Mouse (Mus musculus): ENCODE results near the gene Necap2. TPM values are rescaled to one million over a fixed set of nuclear protein-coding genes. Genes with fewer than 3 reads are reported as not detected.

Gene Necap2
- polyA plus RNA-seq, 1 experiment = 85.6 TPM

DNA sequence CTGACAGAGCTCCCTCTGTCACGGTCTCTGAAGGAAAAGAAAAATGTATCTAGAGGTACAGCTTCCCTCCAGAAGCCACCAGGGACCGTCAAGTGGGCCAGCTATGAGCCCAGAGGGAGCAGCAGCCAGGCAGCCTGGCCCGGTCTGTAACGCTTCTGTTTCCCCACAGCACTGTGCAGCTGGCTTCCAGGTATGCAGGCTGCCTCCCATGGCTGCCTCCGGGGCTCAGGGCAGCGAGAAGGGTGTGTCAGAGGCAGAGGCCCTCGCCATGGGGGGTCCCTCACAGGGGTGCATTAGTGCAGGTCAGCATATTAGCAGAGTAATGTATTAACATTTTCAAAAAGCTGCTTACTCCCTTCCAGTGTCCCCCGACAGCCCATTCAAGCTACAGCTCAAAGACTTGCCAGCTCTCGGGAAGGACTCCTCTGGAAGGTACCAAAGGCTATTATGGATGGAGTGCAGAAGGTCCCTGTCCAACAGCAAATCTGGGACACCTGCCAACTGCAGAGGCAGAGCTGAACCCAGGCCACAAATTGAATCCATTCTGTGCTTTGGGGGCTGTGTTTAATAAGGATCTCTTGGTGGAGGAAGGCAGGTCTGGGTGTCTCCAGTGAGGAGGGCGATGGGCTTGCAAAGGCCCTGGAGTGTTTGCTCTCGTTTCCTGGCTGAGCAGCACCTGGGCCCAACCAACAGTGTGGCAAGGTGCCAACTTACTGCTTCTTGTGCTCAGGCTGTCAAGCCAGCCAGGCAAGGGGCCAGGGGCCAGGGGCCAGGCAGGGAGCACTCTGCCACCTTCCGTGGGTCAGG, 11.2 kb downstream of the Necap2 start:
- TF ChIP-seq MAX (IDR thresholded peaks at IDR 0.05; ENCODE audit: low read depth) = no peak
- H3K36me3 ChIP-seq (ENCODE audit: control insufficient read depth, insufficient read depth) = peaks cover 32% of the 10 kb centered on the region
- H3K4me3 ChIP-seq = no peak overlapping the region
- H3K79me2 ChIP-seq (ENCODE audit: control insufficient read depth, insufficient read depth) = peaks cover 5% of the 10 kb centered on the region
- H3K4me2 ChIP-seq (ENCODE audit: low read depth) = no peak overlapping the region
- no peaks in the 10 kb centered on the region for H3K27me3 ChIP-seq (ENCODE audit: control insufficient read depth, insufficient read depth, insufficient read length)
- no peak overlapping the region for H3ac ChIP-seq (ENCODE audit: control insufficient read depth, insufficient read length)

DNA sequence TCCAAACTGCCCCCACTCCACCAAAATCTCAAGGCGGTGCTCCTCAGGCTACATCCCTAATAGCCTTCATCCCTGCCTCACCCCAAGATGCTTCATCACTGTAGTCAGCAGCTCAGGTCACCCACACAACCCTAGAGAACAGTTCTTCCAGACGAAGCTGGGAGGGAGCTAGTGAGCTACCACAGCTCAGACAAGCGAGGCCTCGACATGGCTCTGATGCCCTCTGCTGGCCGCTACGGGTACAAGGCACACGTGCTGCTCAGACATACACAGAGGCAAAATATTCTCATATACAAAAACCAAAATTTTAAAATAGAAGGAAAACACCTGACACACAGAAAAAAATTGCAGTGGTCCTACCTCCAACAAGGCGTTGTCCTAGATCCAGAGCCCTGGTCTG, 13.0 kb downstream of the Necap2 start:
- Histone ChIP-seq H3K27me3 (ENCODE audit: control insufficient read depth, insufficient read depth, insufficient read length) (no peaks in the 10 kb centered on the region), H3K4me2 (ENCODE audit: low read depth) (no peak overlapping the region), H3K36me3 (ENCODE audit: control insufficient read depth, insufficient read depth) (peaks cover 20% of the 10 kb centered on the region), H3K4me3 (no peak overlapping the region), H3ac (ENCODE audit: control insufficient read depth, insufficient read length) (no peak overlapping the region), H3K79me2 (ENCODE audit: control insufficient read depth, insufficient read depth) (no peaks in the 10 kb centered on the region)
- no peak for TF ChIP-seq TCF12 (IDR thresholded peaks at IDR 0.05; ENCODE audit: insufficient read depth, poor library complexity, severe bottlenecking)
- TF ChIP-seq MAX (IDR thresholded peaks at IDR 0.05; ENCODE audit: low read depth) = peak; percentile 79
- no peak for TF ChIP-seq TCF3 (IDR thresholded peaks at IDR 0.05; ENCODE audit: insufficient read length, low read depth)
- peak; percentile 69 for TF ChIP-seq USF1 (IDR thresholded peaks at IDR 0.05; ENCODE audit: low read depth)
- peak; percentile 50 for TF ChIP-seq POLR2AphosphoS2 (IDR thresholded peaks at IDR 0.05; ENCODE audit: insufficient read length, low read depth)
- no peak for TF ChIP-seq CEBPB (IDR thresholded peaks at IDR 0.05; ENCODE audit: insufficient read depth, poor library complexity, severe bottlenecking)
- peak; percentile 29 for TF ChIP-seq POLR2A (IDR thresholded peaks at IDR 0.05; ENCODE audit: insufficient read length, low read depth)
- TF ChIP-seq REST (IDR thresholded peaks at IDR 0.05; ENCODE audit: insufficient read depth, insufficient read length) = no peak

DNA sequence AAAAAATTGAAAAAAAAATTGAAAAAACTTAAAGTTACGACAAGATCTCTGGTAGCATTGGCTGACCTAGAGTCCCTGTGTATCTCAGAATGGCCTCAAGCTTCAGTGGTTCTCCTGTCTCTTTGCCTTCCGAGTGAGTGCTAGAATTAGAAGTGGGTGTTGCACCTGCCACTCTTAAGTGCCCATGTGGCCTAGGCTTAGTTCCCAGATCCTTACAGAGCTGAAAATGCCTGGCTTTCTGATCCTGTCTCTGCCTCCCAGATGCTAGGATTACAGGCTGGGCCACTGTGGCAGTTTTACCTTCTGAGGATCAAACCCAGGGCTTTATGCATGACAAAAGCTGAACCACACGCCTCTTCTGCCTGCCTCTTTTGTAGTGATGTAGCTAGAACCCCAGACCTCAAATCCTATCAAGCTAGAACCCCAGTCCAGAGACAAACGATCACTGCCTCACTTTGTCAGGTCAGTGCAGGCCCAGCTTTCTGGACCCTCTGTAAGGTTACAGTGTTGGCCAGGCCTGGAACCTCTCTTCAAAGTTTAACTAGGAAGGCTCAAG, 14.0 kb downstream of the Necap2 start:
- Histone ChIP-seq H3K27me3 (ENCODE audit: control insufficient read depth, insufficient read depth, insufficient read length) (no peaks in the 10 kb centered on the region), H3ac (ENCODE audit: control insufficient read depth, insufficient read length) (no peak overlapping the region), H3K4me2 (ENCODE audit: low read depth) (no peak overlapping the region), H3K4me3 (no peak overlapping the region), H3K79me2 (ENCODE audit: control insufficient read depth, insufficient read depth) (no peaks in the 10 kb centered on the region), H3K36me3 (ENCODE audit: control insufficient read depth, insufficient read depth) (peaks cover 14% of the 10 kb centered on the region)
- no peak for TF ChIP-seq POLR2A (IDR thresholded peaks at IDR 0.05; ENCODE audit: insufficient read length, low read depth)
- TF ChIP-seq MYOD1 (IDR thresholded peaks at IDR 0.05; ENCODE audit: control insufficient read depth in 1 of 3, insufficient read length in 2 of 3, low read depth in 2 of 3) = peak in 1 of 3 experiments; percentile 60
- peak; percentile 3 for TF ChIP-seq POLR2AphosphoS2 (IDR thresholded peaks at IDR 0.05; ENCODE audit: insufficient read length, low read depth)
- TF ChIP-seq TCF12 (IDR thresholded peaks at IDR 0.05; ENCODE audit: insufficient read depth, poor library complexity, severe bottlenecking) = no peak
- TF ChIP-seq E2F4 (IDR thresholded peaks at IDR 0.05; ENCODE audit: insufficient read depth) = no peak
- TF ChIP-seq CEBPB (IDR thresholded peaks at IDR 0.05; ENCODE audit: insufficient read depth, poor library complexity, severe bottlenecking) = no peak

DNA sequence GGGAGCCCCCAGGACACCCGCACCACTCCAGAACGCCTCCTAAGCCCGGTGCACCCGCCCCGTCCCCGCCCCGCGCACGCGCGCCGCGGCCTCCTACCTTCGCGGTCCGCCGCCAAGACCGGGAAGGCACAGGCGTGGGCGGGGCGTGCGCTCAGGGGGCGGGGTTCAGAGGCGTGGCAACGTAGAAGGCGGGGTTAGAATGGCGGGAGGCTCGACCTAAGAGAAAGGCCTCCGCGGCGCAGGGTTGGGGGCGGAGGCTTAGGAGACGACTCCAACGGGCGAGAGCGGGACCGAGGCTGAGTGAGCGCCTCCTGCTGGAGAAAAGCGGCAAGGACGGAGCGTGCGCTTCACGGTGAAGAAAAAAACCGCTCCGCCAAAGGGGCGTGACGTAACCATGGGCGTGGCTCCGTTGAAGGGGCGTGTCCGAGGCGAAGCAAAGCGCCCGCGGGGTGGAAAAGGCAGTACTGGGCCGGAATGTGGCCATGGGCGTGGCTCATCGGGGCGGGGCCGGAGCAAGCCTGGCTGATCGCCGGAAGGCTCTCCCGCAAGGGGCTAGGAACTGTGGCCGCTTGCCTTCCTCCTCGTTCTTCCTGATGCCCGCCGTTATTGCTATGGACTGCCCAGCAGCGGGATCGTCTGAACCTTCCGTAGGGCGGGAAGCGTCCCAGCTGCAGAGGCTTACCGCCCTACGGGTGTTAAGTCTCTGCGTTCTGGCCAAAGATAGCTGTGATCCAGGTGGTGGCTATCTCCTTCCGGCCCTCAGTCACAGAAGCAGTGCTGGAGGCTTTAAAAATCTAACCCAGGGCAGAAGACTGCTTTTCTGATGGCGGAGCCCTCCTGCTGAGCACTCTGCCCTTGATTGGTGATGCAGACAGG, 17.5 kb downstream of the Necap2 start, which contains the start of gene Crocc:
TSS of gene Crocc (minus strand) at position 125 of the 876 bp plus-strand sequence.
- no peaks in the 10 kb centered on the region for H3K36me3 ChIP-seq (ENCODE audit: control insufficient read depth, insufficient read depth)
- peak within 1 kb of the TSS; percentile 47 for H3K4me3 ChIP-seq
- H3K27me3 ChIP-seq (ENCODE audit: control insufficient read depth, insufficient read depth, insufficient read length) = no peaks in the 10 kb centered on the region
- TF ChIP-seq POLR2A (IDR thresholded peaks at IDR 0.05; ENCODE audit: insufficient read length, low read depth) (peak; percentile 92), SRF (IDR thresholded peaks at IDR 0.05; ENCODE audit: control insufficient read depth, insufficient read length, low read depth) (peak; percentile 70), MAX (IDR thresholded peaks at IDR 0.05; ENCODE audit: low read depth) (no peak), REST (IDR thresholded peaks at IDR 0.05; ENCODE audit: insufficient read depth, insufficient read length) (no peak), POLR2AphosphoS2 (IDR thresholded peaks at IDR 0.05; ENCODE audit: insufficient read length, low read depth) (peak; percentile 95)
- no peaks in the 10 kb centered on the region for H3K79me2 ChIP-seq (ENCODE audit: control insufficient read depth, insufficient read depth)
- H3ac ChIP-seq (ENCODE audit: control insufficient read depth, insufficient read length) = peak within 1 kb of the TSS; percentile 82
- peak within 1 kb of the TSS; percentile 86 for H3K4me2 ChIP-seq (ENCODE audit: low read depth)

DNA sequence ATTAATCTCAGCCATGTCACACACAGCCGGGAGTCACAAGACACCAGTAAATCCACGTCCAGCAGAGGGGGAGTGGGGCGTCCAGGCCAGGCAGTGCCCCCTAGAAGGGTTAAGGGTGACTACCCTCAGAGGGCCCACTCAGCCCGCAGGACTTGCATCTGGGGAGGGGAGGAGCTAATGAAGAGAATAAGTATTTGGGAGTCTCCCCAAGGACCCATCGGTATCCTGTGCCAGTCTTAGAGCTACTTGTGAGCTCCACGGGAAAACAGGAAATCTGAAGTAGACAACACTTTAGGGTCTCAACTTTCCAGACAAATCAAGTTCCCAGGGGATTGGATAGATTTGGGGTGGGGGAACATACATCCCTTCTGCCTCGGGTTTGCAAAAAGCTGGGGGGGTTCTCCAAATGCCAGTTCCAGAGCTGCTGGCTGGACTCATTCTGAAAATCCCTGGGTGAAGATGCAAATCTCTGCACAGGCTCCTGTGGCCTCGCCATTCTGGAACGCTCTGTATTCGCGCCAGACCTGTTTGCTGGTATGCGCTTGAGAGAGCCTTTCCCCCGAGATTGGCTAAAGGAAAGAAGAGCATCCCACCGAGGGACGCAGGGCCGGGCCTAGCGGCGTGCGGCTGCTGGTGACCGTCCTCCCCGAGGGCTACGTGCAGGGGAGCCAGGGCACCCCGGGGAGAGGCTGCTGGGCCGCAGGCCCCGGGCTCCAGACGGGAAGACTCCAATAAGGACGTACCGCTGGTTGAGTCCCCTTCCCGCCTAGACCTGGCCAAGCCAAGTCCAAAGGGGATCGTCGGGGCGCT, 18.3 kb downstream of the Necap2 start:
- Histone ChIP-seq H3K79me2 (ENCODE audit: control insufficient read depth, insufficient read depth) (no peaks in the 10 kb centered on the region), H3K4me2 (ENCODE audit: low read depth) (peak overlapping the region; percentile 84), H3K4me3 (peak overlapping the region; percentile 47), H3K27me3 (ENCODE audit: control insufficient read depth, insufficient read depth, insufficient read length) (no peaks in the 10 kb centered on the region), H3ac (ENCODE audit: control insufficient read depth, insufficient read length) (peak overlapping the region; percentile 82), H3K36me3 (ENCODE audit: control insufficient read depth, insufficient read depth) (no peaks in the 10 kb centered on the region)
- TF ChIP-seq MYOG (IDR thresholded peaks at IDR 0.05; ENCODE audit: control insufficient read depth in 1 of 3, insufficient read depth in 1 of 3, insufficient read length in 2 of 3, low read depth in 2 of 3) (no peak), CEBPB (IDR thresholded peaks at IDR 0.05; ENCODE audit: insufficient read depth, poor library complexity, severe bottlenecking) (no peak), TCF3 (IDR thresholded peaks at IDR 0.05; ENCODE audit: insufficient read length, low read depth) (no peak), USF1 (IDR thresholded peaks at IDR 0.05; ENCODE audit: low read depth) (no peak), SRF (IDR thresholded peaks at IDR 0.05; ENCODE audit: control insufficient read depth, insufficient read length, low read depth) (no peak), POLR2A (IDR thresholded peaks at IDR 0.05; ENCODE audit: insufficient read length, low read depth) (no peak), MYOD1 (IDR thresholded peaks at IDR 0.05; ENCODE audit: control insufficient read depth in 1 of 3, insufficient read length in 2 of 3, low read depth in 2 of 3) (no peak), REST (IDR thresholded peaks at IDR 0.05; ENCODE audit: insufficient read depth, insufficient read length) (no peak), TCF12 (IDR thresholded peaks at IDR 0.05; ENCODE audit: insufficient read depth, poor library complexity, severe bottlenecking) (no peak), POLR2AphosphoS2 (IDR thresholded peaks at IDR 0.05; ENCODE audit: insufficient read length, low read depth) (no peak), MAX (IDR thresholded peaks at IDR 0.05; ENCODE audit: low read depth) (no peak), E2F4 (IDR thresholded peaks at IDR 0.05; ENCODE audit: insufficient read depth) (no peak)
